Mouse (Mus musculus) stomach, embryonic 16.5 days (tissue): Measurements from ENCODE around the gene H2-D1. TPM values are rescaled to one million over a fixed set of nuclear protein-coding genes. Genes with fewer than 3 reads are reported as not detected.
"Not testable (repeated sequence)": the region's sequence is repeated elsewhere in the genome, so short reads cannot be mapped to it uniquely, and the experiment has no call there.

Experiments used
- ATAC-seq: fragments of 200-750 bp; cut with Nextera tagmentation; 2 replicates; pipeline ENCODE4 v1.8.0; 2017; ENCODE audit warnings: moderate number of reproducible peaks, moderate TSS enrichment; ENCODE audit not compliant: insufficient read depth, low FRiP score
- H3K27ac ChIP-seq: fragments of 300-500 bp; sonication (generic); 2 replicates; pipeline ENCODE4 v1.5.1; 2014; ENCODE audit warnings: low read length
- H3K27me3 ChIP-seq: fragments of 300-500 bp; sonication (generic); 2 replicates; pipeline ENCODE4 v1.6.1; 2014; ENCODE audit warnings: low read length, control low read depth, mixed read lengths; ENCODE audit not compliant: control insufficient read depth, insufficient read depth
- H3K36me3 ChIP-seq: fragments of 300-500 bp; sonication (generic); 2 replicates; pipeline ENCODE4 v1.6.1; 2014; ENCODE audit warnings: low read length; ENCODE audit not compliant: control insufficient read depth, insufficient read depth
- H3K4me1 ChIP-seq: fragments of 300-500 bp; sonication (generic); 2 replicates; pipeline ENCODE4 v1.6.1; 2014; ENCODE audit warnings: low read length, control low read depth, mixed read lengths; ENCODE audit not compliant: control insufficient read depth, insufficient read depth
- H3K4me2 ChIP-seq: fragments of 300-500 bp; sonication (generic); 2 replicates; pipeline ENCODE4 v1.6.1; 2014; ENCODE audit warnings: low read depth, low read length, mixed read lengths
- H3K4me3 ChIP-seq: fragments of 300-500 bp; sonication (generic); replicated peaks from 2 replicates; pipeline ENCODE4 v1.5.1; 2014; ENCODE audit warnings: mild to moderate bottlenecking, low read length
- H3K9ac ChIP-seq: fragments of 300-500 bp; sonication (generic); 2 replicates; pipeline ENCODE4 v1.6.1; 2014; ENCODE audit warnings: low read length
- H3K9me3 ChIP-seq: fragments of 300-500 bp; sonication (generic); replicated peaks from 2 replicates; pipeline ENCODE4 v1.6.1; 2016; ENCODE audit warnings: low read length, control low read depth; ENCODE audit not compliant: control insufficient read depth
- WGBS: fragments of 180-500 bp; shearing (Covaris S2); extraction: QIAGEN DNeasy Blood & Tissue Kit; methylation state at CpG from one replicate; pipeline ENCODE4 v1.1.7; 2014; 5-methylcytosine and 5-hydroxymethylcytosine counted together
- microRNA-seq: library from miRNA; unstranded; fragments of <30 nt; microRNA quantifications from one replicate; pipeline ENCODE4, GENCODE M21; 2016
- polyA plus RNA-seq: library from polyadenylated mRNA; unstranded; fragments of >200 nt; fragmentation: Nextera tagmentation; extraction: Ambion mirVana; gene quantifications from 2 replicates; pipeline ENCODE4 v1.2.1, GENCODE M21; 2015

Gene H2-D1
- polyA plus RNA-seq, 1 experiment from 2014 or later, result 169 TPM

GRCm38 (mm10) chr17:35303756-35304350 lies 41.3 kb downstream of the H2-D1 start:
- no peaks in the 10 kb centered on the region for H3K4me1 ChIP-seq
- H3K27ac ChIP-seq, result no peak overlapping the region
- no peak overlapping the region for H3K4me3 ChIP-seq
- no peak overlapping the region for H3K4me2 ChIP-seq
- H3K9me3 ChIP-seq, result 0 out of 2 replicates have a peak, but pooled peaks cover 3% of the 10 kb centered on the region
- H3K36me3 ChIP-seq, result no peaks in the 10 kb centered on the region
- no peaks in the 10 kb centered on the region for H3K27me3 ChIP-seq
- ATAC-seq, result no peak
- 73% methylated on average over 10 of the region's 10 CpGs for WGBS
- H3K9ac ChIP-seq, result no peak overlapping the region

GRCm38 (mm10) chr17:35304478-35304877 lies 41.9 kb downstream of the H2-D1 start:
- ATAC-seq, result no peak; the same call in 1 of the 2 replicates

GRCm38 (mm10) chr17:35304921-35305320 lies 42.4 kb downstream of the H2-D1 start:
- not testable (repeated sequence) for H3K9ac ChIP-seq, ATAC-seq, H3K27ac ChIP-seq, H3K4me1 ChIP-seq, H3K4me3 ChIP-seq, H3K27me3 ChIP-seq, H3K4me2 ChIP-seq, H3K36me3 ChIP-seq, H3K9me3 ChIP-seq
- WGBS, result 71% methylated on average over 8 of the region's 8 CpGs

More at GRCm38 (mm10) chr17:35304478-35304877, 41.9 kb downstream of the H2-D1 start:
- Histone ChIP-seq H3K4me3 (no peak overlapping the region), H3K4me2 (no peak overlapping the region), H3K9me3 (0 out of 2 replicates have a peak, but pooled peaks cover 3% of the 10 kb centered on the region), H3K9ac (no peak overlapping the region), H3K4me1 (no peaks in the 10 kb centered on the region), H3K27ac (no peak overlapping the region), H3K27me3 (no peaks in the 10 kb centered on the region), H3K36me3 (no peaks in the 10 kb centered on the region)
- WGBS, result 55% methylated on average over 6 of the region's 6 CpGs

Small RNA genes within 50 kb of the gene (microRNA-seq; reads per million reads assigned to microRNA genes)
- 1.7 reads per million, percentile 2 among the genes with 10 or more reads in this experiment for gene Mir6975
- gene Mir8094, result not detected

Other genes with a start within 250 kb of the H2-D1 start
- gene Vwa7, start 246.2 kb upstream of the H2-D1 start, polyA plus RNA-seq, result 0.26 and 0.42 TPM in 2 replicates
- 14.2 and 14.3 TPM in 2 replicates for gene Sapcd1, start 234.7 kb upstream of the H2-D1 start, polyA plus RNA-seq
- gene Msh5, start 216.0 kb upstream of the H2-D1 start, polyA plus RNA-seq, result 3.9 and 4.2 TPM in 2 replicates
- 396 and 441 TPM in 2 replicates for gene Clic1, start 212.8 kb upstream of the H2-D1 start, polyA plus RNA-seq
- gene Ddah2, start 203.7 kb upstream of the H2-D1 start, polyA plus RNA-seq, result 190 and 193 TPM in 2 replicates
- gene Ly6g6c, start 197.3 kb upstream of the H2-D1 start, polyA plus RNA-seq, result 50.6 and 109 TPM in 2 replicates
- gene Mpig6b, start 196.5 kb upstream of the H2-D1 start, polyA plus RNA-seq, result 0.48 and 1.0 TPM in 2 replicates
- gene Ly6g6e, start 185.8 kb upstream of the H2-D1 start, polyA plus RNA-seq, result 32.3 and 49.2 TPM in 2 replicates
- gene Ly6g6d, start 184.7 kb upstream of the H2-D1 start, polyA plus RNA-seq, result 3.2 and 4.1 TPM in 2 replicates
- gene Ly6g6f, start 177.1 kb upstream of the H2-D1 start, polyA plus RNA-seq, result 0.46 and 0.54 TPM in 2 replicates
- gene Abhd16a, start 173.5 kb upstream of the H2-D1 start, polyA plus RNA-seq, result 95.8 and 97.9 TPM in 2 replicates
- not detected in 2 replicates for gene Ly6g5c, start 154.5 kb upstream of the H2-D1 start, polyA plus RNA-seq
- 0.53 and 0.89 TPM in 2 replicates for gene Ly6g5b, start 147.3 kb upstream of the H2-D1 start, polyA plus RNA-seq
- 18.1 and 19.4 TPM in 2 replicates for gene Gpank1, start 141.3 kb upstream of the H2-D1 start, polyA plus RNA-seq
- gene Csnk2b, start 140.7 kb upstream of the H2-D1 start, polyA plus RNA-seq, result 245 and 269 TPM in 2 replicates
- 11.7 and 14.2 TPM in 2 replicates for gene D17H6S53E, start 136.4 kb upstream of the H2-D1 start, polyA plus RNA-seq
- gene Apom, start 130.7 kb upstream of the H2-D1 start, polyA plus RNA-seq, result 24.9 and 34.0 TPM in 2 replicates
- gene Bag6, start 127.6 kb upstream of the H2-D1 start, polyA plus RNA-seq, result 41.2 and 48.4 TPM in 2 replicates
- 111 and 125 TPM in 2 replicates for gene Prrc2a, start 97.8 kb upstream of the H2-D1 start, polyA plus RNA-seq
- gene Aif1, start 86.7 kb upstream of the H2-D1 start, polyA plus RNA-seq, result 19.9 and 20.2 TPM in 2 replicates
- gene Lst1, start 74.3 kb upstream of the H2-D1 start, polyA plus RNA-seq, result 28.1 and 29.9 TPM in 2 replicates
- gene Ltb, start 68.3 kb upstream of the H2-D1 start, polyA plus RNA-seq, result 2.0 TPM in 2 replicates
- gene Tnf, start 60.7 kb upstream of the H2-D1 start, polyA plus RNA-seq, result 0.32 TPM in 1 of 2 replicates, not detected in the other
- gene Lta, start 57.4 kb upstream of the H2-D1 start, polyA plus RNA-seq, result 0.44 and 0.46 TPM in 2 replicates
- 0.27 TPM in 1 of 2 replicates, not detected in the other for gene Gm16181, start 41.9 kb upstream of the H2-D1 start, polyA plus RNA-seq
- gene Atp6v1g2, start 29.1 kb upstream of the H2-D1 start, polyA plus RNA-seq, result 6.0 and 6.8 TPM in 2 replicates
- 6.4 and 8.8 TPM in 2 replicates for gene Nfkbil1, start 26.9 kb upstream of the H2-D1 start, polyA plus RNA-seq
- 340 and 353 TPM in 2 replicates for gene Ddx39b, start 21.0 kb upstream of the H2-D1 start, polyA plus RNA-seq
- gene H2-Q1, start 57.7 kb downstream of the H2-D1 start, polyA plus RNA-seq, result 0.74 and 0.75 TPM in 2 replicates
- gene H2-Q2, start 79.5 kb downstream of the H2-D1 start, polyA plus RNA-seq, result 15.0 and 16.3 TPM in 2 replicates
- gene H2-Q4, start 116.9 kb downstream of the H2-D1 start, polyA plus RNA-seq, result 2.2 and 2.6 TPM in 2 replicates
- gene H2-Q6, start 162.1 kb downstream of the H2-D1 start, polyA plus RNA-seq, result 0.86 and 1.1 TPM in 2 replicates
- gene H2-Q7, start 176.4 kb downstream of the H2-D1 start, polyA plus RNA-seq, result 3.6 and 4.2 TPM in 2 replicates
- 17.9 and 22.4 TPM in 2 replicates for gene H2-Q10, start 207.4 kb downstream of the H2-D1 start, polyA plus RNA-seq
- gene Pou5f1, start 243.3 kb downstream of the H2-D1 start, polyA plus RNA-seq, result not detected in 2 replicates